Mouse (Mus musculus) C2C12 (cell line): ENCODE measurements around the gene Adssl1. TPM values are rescaled to one million over a fixed set of nuclear protein-coding genes. Genes with fewer than 3 reads are reported as not detected.

ENCODE experiments used
- H3K27me3 ChIP-seq: one replicate; pipeline ENCODE4 v1.6.1; 2011; ENCODE audit not compliant: control insufficient read depth, insufficient read depth, insufficient read length
- H3K36me3 ChIP-seq: one replicate; pipeline ENCODE4 v1.6.1; 2011; ENCODE audit not compliant: control insufficient read depth, insufficient read depth
- H3K4me3 ChIP-seq: one replicate; pipeline ENCODE4 v1.5.1; 2011; ENCODE audit warnings: mild to moderate bottlenecking, control low read depth; ENCODE audit not compliant: poor library complexity, insufficient read depth, severe bottlenecking
- H3K79me2 ChIP-seq: one replicate; pipeline ENCODE4 v1.6.1; 2011; ENCODE audit not compliant: control insufficient read depth, insufficient read depth
- H3K79me3 ChIP-seq: one replicate; pipeline ENCODE4 v1.6.1; 2011; ENCODE audit warnings: low read depth, control low read depth
- H3ac ChIP-seq: one replicate; pipeline ENCODE3; 2011; ENCODE audit warnings: low read depth; ENCODE audit not compliant: control insufficient read depth, insufficient read length
- CEBPB ChIP-seq: IDR thresholded peaks from one replicate; pipeline ENCODE4 v1.6.1; 2011; ENCODE audit warnings: low read depth, mild to moderate bottlenecking, control low read depth, moderate library complexity
- CTCF ChIP-seq: IDR thresholded peaks from one replicate; pipeline ENCODE4 v1.5.1; 2011; ENCODE audit not compliant: control insufficient read depth, insufficient read depth, insufficient read length
- FOSL1 ChIP-seq: IDR thresholded peaks from one replicate; pipeline ENCODE4 v1.8.0; 2011; ENCODE audit warnings: mild to moderate bottlenecking, low read length; ENCODE audit not compliant: poor library complexity, insufficient read depth, severe bottlenecking
- MAX ChIP-seq: IDR thresholded peaks from one replicate; pipeline ENCODE4 v1.6.1; 2011; ENCODE audit warnings: mild to moderate bottlenecking, control low read depth
- MYOD1 ChIP-seq: IDR thresholded peaks from one replicate; pipeline ENCODE4 v1.6.1; 2011; ENCODE audit warnings: low read depth; ENCODE audit not compliant: control insufficient read depth, insufficient read length
- MYOG ChIP-seq: IDR thresholded peaks from one replicate; pipeline ENCODE4 v1.6.1; 2011; ENCODE audit not compliant: control insufficient read depth, insufficient read length; ENCODE audit errors: extremely low read depth
- USF1 ChIP-seq: IDR thresholded peaks from one replicate; pipeline ENCODE4 v1.6.1; 2011; ENCODE audit warnings: low read depth, mild to moderate bottlenecking, control low read depth, moderate library complexity
- polyA plus RNA-seq: library from polyadenylated mRNA; unstranded; fragments of >200 nt; fragmentation: generic; extraction: Trizol; gene quantifications from one replicate; pipeline ENCODE4 v1.2.1, GENCODE M21; 2012; ENCODE audit warnings: missing spikeins

Adssl1 gene
- polyA plus RNA-seq, 1 experiment, result 10.1 TPM

GRCm38 (mm10) chr12:112578296-112579090, 41.4 kb upstream of the Adssl1 start:
- H3K4me3 ChIP-seq, result no peak overlapping the region
- no peaks in the 10 kb centered on the region for H3K79me2 ChIP-seq
- no peaks in the 10 kb centered on the region for H3K36me3 ChIP-seq
- no peaks in the 10 kb centered on the region for H3K27me3 ChIP-seq
- no peaks in the 10 kb centered on the region for H3K79me3 ChIP-seq
- H3ac ChIP-seq, result peak overlapping the region; percentile 2
- TF ChIP-seq CEBPB (peak; percentile 64), FOSL1 (peak; percentile 96), CTCF (no peak), MYOG (no peak), MYOD1 (peak; percentile 58), MAX (peak; percentile 91), USF1 (no peak)

- TF ChIP-seq MYOG (no peak), FOSL1 (no peak), MYOD1 (no peak), USF1 (no peak), MAX (peak; percentile 71), CTCF (no peak), CEBPB (no peak)
- Histone ChIP-seq H3K79me3 (no peaks in the 10 kb centered on the region), H3K27me3 (no peaks in the 10 kb centered on the region), H3ac (peak overlapping the region; percentile 44), H3K4me3 (no peak overlapping the region), H3K79me2 (no peaks in the 10 kb centered on the region), H3K36me3 (no peaks in the 10 kb centered on the region)
Measured at GRCm38 (mm10) chr12:112579430-112579829, 40.4 kb upstream of the Adssl1 start.

- Histone ChIP-seq H3K4me3 (no peak overlapping the region), H3K36me3 (no peaks in the 10 kb centered on the region), H3K79me2 (no peaks in the 10 kb centered on the region), H3ac (no peak overlapping the region), H3K27me3 (no peaks in the 10 kb centered on the region), H3K79me3 (no peaks in the 10 kb centered on the region)
- TF ChIP-seq FOSL1 (peak; percentile 19), MYOD1 (no peak)
Measured at GRCm38 (mm10) chr12:112579926-112580325, 39.9 kb upstream of the Adssl1 start.

GRCm38 (mm10) chr12:112581113-112581512, 38.7 kb upstream of the Adssl1 start:
- Histone ChIP-seq H3ac (no peak overlapping the region), H3K79me3 (no peaks in the 10 kb centered on the region), H3K27me3 (no peaks in the 10 kb centered on the region), H3K4me3 (no peak overlapping the region), H3K79me2 (no peaks in the 10 kb centered on the region), H3K36me3 (no peaks in the 10 kb centered on the region)
- TF ChIP-seq MYOG, result no peak
- no peak for TF ChIP-seq CTCF
- TF ChIP-seq CEBPB, result peak; percentile 56

- no peaks in the 10 kb centered on the region for H3K27me3 ChIP-seq
- H3K79me2 ChIP-seq, result peaks cover 13% of the 10 kb centered on the region
- no peak overlapping the region for H3K4me3 ChIP-seq
- no peaks in the 10 kb centered on the region for H3K36me3 ChIP-seq
- H3ac ChIP-seq, result no peak overlapping the region
- peaks cover 11% of the 10 kb centered on the region for H3K79me3 ChIP-seq
- TF ChIP-seq MAX (no peak), MYOG (no peak), CTCF (no peak), FOSL1 (no peak), MYOD1 (no peak), CEBPB (no peak), USF1 (no peak)
Measured at GRCm38 (mm10) chr12:112584954-112585353, 34.9 kb upstream of the Adssl1 start.

- Histone ChIP-seq H3K36me3 (peaks cover 10% of the 10 kb centered on the region), H3ac (no peak overlapping the region), H3K4me3 (no peak overlapping the region), H3K79me3 (peaks cover 22% of the 10 kb centered on the region), H3K79me2 (peaks cover 24% of the 10 kb centered on the region), H3K27me3 (no peaks in the 10 kb centered on the region)
- TF ChIP-seq FOSL1 (no peak), CTCF (no peak), MAX (no peak), MYOD1 (no peak), MYOG (no peak), CEBPB (no peak), USF1 (no peak)
Measured at GRCm38 (mm10) chr12:112585924-112586538, 33.8 kb upstream of the Adssl1 start.
